Mouse (Mus musculus): ENCODE data around the gene Cflar. TPM values are rescaled to one million over a fixed set of nuclear protein-coding genes. Genes with fewer than 3 reads are reported as not detected.
"Not testable (repeated sequence)": the region's sequence is repeated elsewhere in the genome, so short reads cannot be mapped to it uniquely, and the experiment has no call there.

Cflar gene
- polyA plus RNA-seq, 1 experiment from 2014 or later, result 26.1 TPM

DNA sequence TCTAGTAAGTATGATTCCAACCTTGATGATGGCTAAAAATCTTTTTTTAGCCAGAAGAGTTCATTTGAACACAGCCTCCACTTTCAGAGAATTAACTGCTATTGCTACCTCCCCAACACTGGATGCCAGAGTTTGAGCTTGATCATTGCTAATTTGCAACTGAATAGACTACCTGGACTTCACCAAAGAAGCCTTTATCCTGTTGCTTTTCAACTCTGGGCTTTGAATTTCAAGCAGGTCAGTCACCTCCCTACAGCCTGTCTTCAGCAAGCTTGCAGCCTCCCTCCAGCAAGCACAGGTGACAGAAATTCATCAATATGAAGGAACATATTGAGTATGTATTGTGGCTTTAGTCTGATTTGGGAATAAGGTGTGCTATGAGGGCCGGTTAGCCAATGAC, 21.9 kb upstream of the Cflar start:
- Histone ChIP-seq H3K4me3 (ENCODE audit: low read depth, low read length) (no peak overlapping the region), H3K9me3 (ENCODE audit: control insufficient read depth, low read length) (no peaks in the 10 kb centered on the region), H3K36me3 (ENCODE audit: control insufficient read depth, insufficient read depth, low read length) (no peaks in the 10 kb centered on the region), H3K27ac (ENCODE audit: low read depth) (no peak overlapping the region), H3K9ac (ENCODE audit: low read length) (no peak overlapping the region), H3K4me1 (replicated peaks; ENCODE audit: control insufficient read depth, insufficient read depth, low read length) (no peaks in the 10 kb centered on the region), H3K4me2 (ENCODE audit: low read length) (no peak overlapping the region), H3K27me3 (replicated peaks; ENCODE audit: control insufficient read depth, insufficient read depth, low read length) (no peaks in the 10 kb centered on the region)
- 85% methylated on average over 1 of the region's 1 CpGs for WGBS
- ATAC-seq (replicated peaks; ENCODE audit: low FRiP score, low TSS enrichment, low read depth) (no peak), DNase-seq (ENCODE audit: low spot score) (no peak)

DNA sequence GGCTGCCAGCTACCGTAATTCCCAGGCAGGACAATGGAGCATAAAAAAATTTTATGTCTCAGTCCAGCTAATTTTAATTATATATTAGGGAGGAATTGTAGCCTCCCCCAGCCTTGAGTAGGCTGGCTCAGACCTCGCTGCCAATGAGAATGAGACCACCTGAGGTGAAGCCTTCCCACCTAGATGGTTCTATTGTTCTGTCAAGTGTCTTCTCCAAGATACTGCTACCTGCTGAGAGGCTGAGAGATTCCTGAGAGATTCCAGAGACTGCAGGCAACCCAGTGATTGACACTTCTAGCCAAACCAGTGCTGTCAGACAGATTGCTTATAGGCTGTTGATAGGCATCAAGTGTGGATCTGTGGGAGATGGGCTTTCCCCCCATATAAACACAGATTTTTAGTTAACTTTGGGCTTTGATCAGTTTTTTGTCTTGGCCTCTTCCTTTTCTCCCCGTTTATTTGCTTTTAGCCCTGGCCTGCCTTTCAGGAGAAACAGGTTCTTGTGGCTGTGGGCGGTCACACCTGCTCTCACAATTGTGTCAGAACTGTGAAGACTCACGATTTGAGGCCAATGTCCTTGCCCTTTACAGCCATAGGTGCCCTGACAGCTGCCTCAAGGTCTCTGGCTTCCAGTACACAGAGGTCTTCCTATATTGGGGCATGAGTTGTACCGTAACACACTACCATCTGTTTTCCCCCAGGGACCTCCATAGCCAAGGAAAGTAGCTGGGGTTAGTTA, 21.1 kb upstream of the Cflar start:
- 64% methylated on average over 6 of the region's 6 CpGs for WGBS
- no peak overlapping the region for H3K9ac ChIP-seq (ENCODE audit: low read length)
- no peaks in the 10 kb centered on the region for H3K9me3 ChIP-seq (ENCODE audit: control insufficient read depth, low read length)
- no peak for ATAC-seq (replicated peaks; ENCODE audit: low FRiP score, low TSS enrichment, low read depth)
- no peaks in the 10 kb centered on the region for H3K27me3 ChIP-seq (replicated peaks; ENCODE audit: control insufficient read depth, insufficient read depth, low read length)
- H3K27ac ChIP-seq (ENCODE audit: low read depth), result no peak overlapping the region
- no peaks in the 10 kb centered on the region for H3K4me1 ChIP-seq (replicated peaks; ENCODE audit: control insufficient read depth, insufficient read depth, low read length)
- no peak overlapping the region for H3K4me2 ChIP-seq (ENCODE audit: low read length)
- no peak overlapping the region for H3K4me3 ChIP-seq (ENCODE audit: low read depth, low read length)
- no peaks in the 10 kb centered on the region for H3K36me3 ChIP-seq (ENCODE audit: control insufficient read depth, insufficient read depth, low read length)
- DNase-seq (ENCODE audit: low spot score), result no peak

GRCm38 (mm10) chr1:58690834-58691488, 20.3 kb upstream of the Cflar start:
- not testable (repeated sequence) for H3K4me1 ChIP-seq (replicated peaks; ENCODE audit: control insufficient read depth, insufficient read depth, low read length); H3K9me3 ChIP-seq (ENCODE audit: control insufficient read depth, low read length); H3K36me3 ChIP-seq (ENCODE audit: control insufficient read depth, insufficient read depth, low read length); H3K4me3 ChIP-seq (ENCODE audit: low read depth, low read length); H3K9ac ChIP-seq (ENCODE audit: low read length); H3K27me3 ChIP-seq (replicated peaks; ENCODE audit: control insufficient read depth, insufficient read depth, low read length); ATAC-seq (replicated peaks; ENCODE audit: low FRiP score, low TSS enrichment, low read depth); H3K4me2 ChIP-seq (ENCODE audit: low read length); DNase-seq (ENCODE audit: low spot score); H3K27ac ChIP-seq (ENCODE audit: low read depth)
- WGBS, result 60% methylated on average over 2 of the region's 3 CpGs

DNA sequence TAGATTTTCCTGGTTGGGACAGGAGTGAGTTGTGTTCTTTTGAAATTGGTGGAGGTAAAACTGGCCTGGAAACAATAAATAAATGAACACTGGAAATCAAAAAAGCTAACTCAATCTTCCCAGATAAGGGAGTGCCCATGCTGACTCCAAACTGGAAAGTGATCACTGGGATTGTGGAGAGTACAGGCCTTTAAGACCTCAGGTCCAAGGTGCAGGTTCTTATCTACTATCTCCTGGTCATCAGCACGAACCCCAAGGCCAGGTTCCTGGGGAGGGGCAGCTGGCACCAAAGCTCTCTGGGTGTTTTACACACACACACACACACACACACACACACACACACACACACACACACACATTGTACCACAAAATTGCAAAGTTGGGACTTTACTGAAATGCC, 19.6 kb upstream of the Cflar start:
- ATAC-seq (replicated peaks; ENCODE audit: low FRiP score, low TSS enrichment, low read depth); H3K4me2 ChIP-seq (ENCODE audit: low read length); H3K4me1 ChIP-seq (replicated peaks; ENCODE audit: control insufficient read depth, insufficient read depth, low read length); H3K9me3 ChIP-seq (ENCODE audit: control insufficient read depth, low read length); H3K27me3 ChIP-seq (replicated peaks; ENCODE audit: control insufficient read depth, insufficient read depth, low read length); H3K27ac ChIP-seq (ENCODE audit: low read depth); H3K36me3 ChIP-seq (ENCODE audit: control insufficient read depth, insufficient read depth, low read length); H3K9ac ChIP-seq (ENCODE audit: low read length); H3K4me3 ChIP-seq (ENCODE audit: low read depth, low read length); DNase-seq (ENCODE audit: low spot score): not testable (repeated sequence)
- 33% methylated on average over 1 of the region's 1 CpGs for WGBS

GRCm38 (mm10) chr1:58693696-58694095, 17.6 kb upstream of the Cflar start:
- ATAC-seq (replicated peaks; ENCODE audit: low FRiP score, low TSS enrichment, low read depth) (no peak), DNase-seq (ENCODE audit: low spot score) (no peak)
- Histone ChIP-seq H3K9ac (ENCODE audit: low read length) (no peak overlapping the region), H3K36me3 (ENCODE audit: control insufficient read depth, insufficient read depth, low read length) (no peaks in the 10 kb centered on the region), H3K27ac (ENCODE audit: low read depth) (no peak overlapping the region), H3K9me3 (ENCODE audit: control insufficient read depth, low read length) (no peaks in the 10 kb centered on the region), H3K4me2 (ENCODE audit: low read length) (no peak overlapping the region), H3K27me3 (replicated peaks; ENCODE audit: control insufficient read depth, insufficient read depth, low read length) (no peaks in the 10 kb centered on the region), H3K4me1 (replicated peaks; ENCODE audit: control insufficient read depth, insufficient read depth, low read length) (no peaks in the 10 kb centered on the region), H3K4me3 (ENCODE audit: low read depth, low read length) (no peak overlapping the region)
- WGBS, result 79% methylated on average over 1 of the region's 1 CpGs

- 83% methylated on average over 4 of the region's 4 CpGs for WGBS
- not testable (repeated sequence) for H3K4me1 ChIP-seq (replicated peaks; ENCODE audit: control insufficient read depth, insufficient read depth, low read length); H3K9me3 ChIP-seq (ENCODE audit: control insufficient read depth, low read length)
These were observed 15.5 kb upstream of the Cflar start, which contains the start of gene Als2cr12 for GRCm38 (mm10) chr1:58695810-58696209. Gene Als2cr12 (minus strand): TSS chr1:58695989.

DNA sequence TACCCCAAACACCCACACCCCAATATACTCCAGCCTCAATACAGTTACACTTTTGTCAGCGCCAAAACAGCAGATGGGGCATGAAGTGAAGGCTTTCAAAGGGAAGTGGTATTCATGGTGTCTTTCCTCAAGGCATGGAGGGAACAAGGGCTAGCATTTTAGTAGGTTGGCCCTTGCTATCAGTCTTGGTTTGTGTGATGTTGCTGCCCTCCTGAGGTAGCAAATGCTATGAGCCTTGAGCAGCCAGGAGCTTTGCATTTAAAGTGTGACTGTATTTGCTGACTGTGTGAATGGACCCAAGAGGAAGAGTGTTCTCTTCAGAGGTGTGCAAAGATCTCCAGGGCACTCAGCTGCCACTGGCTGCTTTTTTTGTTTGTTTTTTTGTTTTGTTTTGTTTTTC, 13.7 kb upstream of the Cflar start:
- not testable (repeated sequence) for H3K4me2 ChIP-seq (ENCODE audit: low read length); ATAC-seq (replicated peaks; ENCODE audit: low FRiP score, low TSS enrichment, low read depth); H3K9ac ChIP-seq (ENCODE audit: low read length); H3K4me1 ChIP-seq (replicated peaks; ENCODE audit: control insufficient read depth, insufficient read depth, low read length); H3K27me3 ChIP-seq (replicated peaks; ENCODE audit: control insufficient read depth, insufficient read depth, low read length); H3K9me3 ChIP-seq (ENCODE audit: control insufficient read depth, low read length); H3K36me3 ChIP-seq (ENCODE audit: control insufficient read depth, insufficient read depth, low read length); H3K4me3 ChIP-seq (ENCODE audit: low read depth, low read length); DNase-seq (ENCODE audit: low spot score); H3K27ac ChIP-seq (ENCODE audit: low read depth)
- WGBS, result 60% methylated on average over 1 of the region's 1 CpGs

More at GRCm38 (mm10) chr1:58695810-58696209, 15.5 kb upstream of the Cflar start, which contains the start of gene Als2cr12:
- H3K27ac ChIP-seq (ENCODE audit: low read depth); H3K9ac ChIP-seq (ENCODE audit: low read length); DNase-seq (ENCODE audit: low spot score); H3K27me3 ChIP-seq (replicated peaks; ENCODE audit: control insufficient read depth, insufficient read depth, low read length); H3K36me3 ChIP-seq (ENCODE audit: control insufficient read depth, insufficient read depth, low read length); H3K4me2 ChIP-seq (ENCODE audit: low read length); H3K4me3 ChIP-seq (ENCODE audit: low read depth, low read length); ATAC-seq (replicated peaks; ENCODE audit: low FRiP score, low TSS enrichment, low read depth): not testable (repeated sequence)

DNA sequence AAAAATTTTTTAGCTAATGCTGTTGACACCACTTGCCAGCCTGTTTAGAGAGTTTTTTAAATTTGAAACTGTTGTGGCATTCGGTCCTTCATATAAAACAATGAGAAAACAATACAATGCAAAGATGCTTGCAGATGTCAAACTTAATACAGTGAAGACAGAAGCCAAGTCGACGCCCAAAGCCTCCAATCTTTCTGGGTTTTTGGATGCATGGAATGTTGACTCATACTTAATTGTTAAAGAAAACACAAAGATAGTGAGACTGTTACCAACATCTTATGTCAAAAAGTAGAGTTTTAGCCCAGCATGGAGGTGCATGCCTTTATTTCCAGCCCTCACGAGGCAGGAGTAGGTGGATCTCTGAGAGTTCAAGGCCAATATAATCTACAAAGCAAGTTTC, 12.5 kb upstream of the Cflar start:
- no peaks in the 10 kb centered on the region for H3K36me3 ChIP-seq (ENCODE audit: control insufficient read depth, insufficient read depth, low read length)
- H3K9me3 ChIP-seq (ENCODE audit: control insufficient read depth, low read length), result no peaks in the 10 kb centered on the region
- DNase-seq (ENCODE audit: low spot score) (no peak), ATAC-seq (replicated peaks; ENCODE audit: low FRiP score, low TSS enrichment, low read depth) (no peak)
- 85% methylated on average over 4 of the region's 4 CpGs for WGBS
- no peaks in the 10 kb centered on the region for H3K4me1 ChIP-seq (replicated peaks; ENCODE audit: control insufficient read depth, insufficient read depth, low read length)
- H3K4me3 ChIP-seq (ENCODE audit: low read depth, low read length), result no peak overlapping the region
- no peak overlapping the region for H3K27ac ChIP-seq (ENCODE audit: low read depth)
- no peaks in the 10 kb centered on the region for H3K27me3 ChIP-seq (replicated peaks; ENCODE audit: control insufficient read depth, insufficient read depth, low read length)
- H3K9ac ChIP-seq (ENCODE audit: low read length), result no peak overlapping the region
- H3K4me2 ChIP-seq (ENCODE audit: low read length), result no peak overlapping the region

DNA sequence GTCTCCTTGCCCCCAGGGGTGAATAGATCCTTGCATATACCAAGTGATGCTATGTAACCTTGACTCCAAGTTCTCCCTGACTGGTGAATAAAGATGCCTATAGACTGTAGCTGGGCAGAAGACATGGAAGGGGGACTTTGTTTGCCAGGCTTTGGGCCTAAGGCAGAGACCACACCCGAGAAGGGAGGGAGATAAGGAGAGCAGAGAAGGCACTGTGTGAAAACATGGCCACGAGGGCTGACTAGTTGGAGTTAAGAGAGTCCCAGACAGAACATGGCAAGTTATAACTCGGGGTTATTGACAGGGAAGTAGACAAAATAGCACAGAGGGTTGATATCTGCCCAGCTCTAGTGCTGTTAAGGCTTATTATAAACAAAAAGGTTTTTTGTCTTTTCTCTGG, 11.3 kb upstream of the Cflar start:
- DNase-seq (ENCODE audit: low spot score), result no peak
- no peaks in the 10 kb centered on the region for H3K9me3 ChIP-seq (ENCODE audit: control insufficient read depth, low read length)
- no peaks in the 10 kb centered on the region for H3K36me3 ChIP-seq (ENCODE audit: control insufficient read depth, insufficient read depth, low read length)
- no peaks in the 10 kb centered on the region for H3K4me1 ChIP-seq (replicated peaks; ENCODE audit: control insufficient read depth, insufficient read depth, low read length)
- no peak for ATAC-seq (replicated peaks; ENCODE audit: low FRiP score, low TSS enrichment, low read depth)
- no peak overlapping the region for H3K4me2 ChIP-seq (ENCODE audit: low read length)
- WGBS, result 58% methylated on average over 3 of the region's 3 CpGs
- H3K27me3 ChIP-seq (replicated peaks; ENCODE audit: control insufficient read depth, insufficient read depth, low read length), result no peaks in the 10 kb centered on the region
- no peak overlapping the region for H3K27ac ChIP-seq (ENCODE audit: low read depth)
- no peak overlapping the region for H3K4me3 ChIP-seq (ENCODE audit: low read depth, low read length)
- H3K9ac ChIP-seq (ENCODE audit: low read length), result no peak overlapping the region
